Comparison of ENCODE assay signal across 7 mouse cellular contexts in the genomic region with DNA sequence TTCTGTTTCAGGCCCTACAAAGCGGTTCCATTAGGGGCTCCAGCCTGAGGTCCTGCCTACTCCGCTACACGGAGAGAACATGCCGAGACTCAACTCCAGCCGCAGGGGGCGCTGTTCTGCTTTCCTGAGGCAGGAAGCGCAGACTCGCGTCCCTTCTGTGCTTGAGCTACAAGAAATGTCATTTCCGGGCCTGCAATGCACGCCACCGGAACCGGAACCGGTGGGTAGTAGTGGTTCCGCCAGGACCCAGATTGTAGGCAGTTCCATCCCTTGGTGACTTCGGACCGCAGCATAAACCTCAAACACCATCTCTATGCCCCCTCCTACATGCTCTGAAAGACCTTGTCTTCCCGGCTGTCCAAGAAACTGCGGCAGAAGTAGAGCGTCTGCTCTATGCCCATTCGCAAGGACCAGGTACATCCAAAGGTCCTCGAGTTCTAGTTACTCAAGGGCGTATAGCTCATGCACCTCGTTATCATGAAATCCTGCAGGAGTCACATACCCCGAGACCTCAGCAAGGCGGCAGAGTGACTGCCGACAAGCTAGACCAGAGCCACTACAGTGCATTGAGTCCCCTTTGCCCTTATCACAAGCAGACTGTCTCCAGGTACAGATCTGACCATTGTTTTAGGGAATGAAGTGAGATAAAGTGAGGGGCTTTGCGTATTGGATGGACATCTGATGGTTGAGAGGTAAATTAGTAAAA. TPM values are rescaled to one million over a fixed set of nuclear protein-coding genes. Genes with fewer than 3 reads are reported as not detected.
DNase-seq lines count a peak whose midpoint lies in the region; ATAC-seq and TF ChIP-seq lines count a peak whose summit lies in the region.

TSS of gene Atp6v0e (plus strand) at position 254 of the 706 bp plus-strand sequence.

- 0 out of 2 replicates have a peak within 1 kb of the TSS, but pooled peaks have one; percentile 11 for H3K27ac ChIP-seq in embryonic facial prominence, embryonic 12.5 days
- H3K27ac ChIP-seq in kidney, adult 2 months (ENCODE audit: insufficient read depth, low read depth, low read length) = peak within 1 kb of the TSS; percentile 2
- H3K27ac ChIP-seq in limb, embryonic 12.5 days = no peak within 1 kb of the TSS
- peak within 1 kb of the TSS; percentile 70 for H3K27ac ChIP-seq in midbrain, embryonic 15.5 days
- peak within 1 kb of the TSS; percentile 9; the same call in 1 of the 2 replicates for H3K27ac ChIP-seq in spleen, adult 2 months (ENCODE audit: insufficient read depth, low read length)

- H3K9me3 ChIP-seq in embryonic facial prominence, embryonic 12.5 days = no peaks in the 10 kb centered on the region
- H3K9me3 ChIP-seq in limb, embryonic 12.5 days = no peaks in the 10 kb centered on the region
- H3K9me3 ChIP-seq in midbrain, embryonic 15.5 days = no peaks in the 10 kb centered on the region

- H3K4me1 ChIP-seq in embryonic facial prominence, embryonic 12.5 days = peaks cover 8% of the 10 kb centered on the region; the same call in 1 of the 2 replicates
- H3K4me1 ChIP-seq in kidney, adult 2 months (ENCODE audit: control insufficient read depth, insufficient read depth, low read length) = 0 out of 2 replicates have a peak, but pooled peaks cover 2% of the 10 kb centered on the region
- H3K4me1 ChIP-seq in limb, embryonic 12.5 days (replicated peaks) = peaks cover 6% of the 10 kb centered on the region
- peaks cover 18% of the 10 kb centered on the region for H3K4me1 ChIP-seq in midbrain, embryonic 15.5 days
- peaks cover 5% of the 10 kb centered on the region; the same call in 1 of the 2 replicates for H3K4me1 ChIP-seq in spleen, adult 2 months (ENCODE audit: control insufficient read depth, insufficient read depth, insufficient read length)

- no peaks in the 10 kb centered on the region for H3K36me3 ChIP-seq in embryonic facial prominence, embryonic 12.5 days
- H3K36me3 ChIP-seq in kidney, adult 2 months (ENCODE audit: control insufficient read depth, insufficient read depth, low read length) = no peaks in the 10 kb centered on the region
- 0 out of 2 replicates have a peak, but pooled peaks cover under 1% of the 10 kb centered on the region for H3K36me3 ChIP-seq in limb, embryonic 12.5 days
- H3K36me3 ChIP-seq in midbrain, embryonic 15.5 days (replicated peaks) = no peaks in the 10 kb centered on the region
- H3K36me3 ChIP-seq in spleen, adult 2 months (ENCODE audit: control insufficient read depth, insufficient read depth, low read length) = no peaks in the 10 kb centered on the region

- peak; percentile 99 for DNase-seq in adrenal gland, postnatal 25 days
- DNase-seq in heart, adult 18-20 months = peak; percentile 94 to 96
- DNase-seq in kidney, adult 2 months = peak; percentile 95
- peak; percentile 89 to 92 for DNase-seq in spleen, adult 2 months (ENCODE audit: low read depth in 1 of 2, low spot score in 2 of 2)

- TF ChIP-seq CTCF in kidney, adult 2 months (conservative IDR thresholded peaks at IDR 0.05; ENCODE audit: insufficient read depth, insufficient read length, low read depth, low read length) = peak; percentile 97
- peak; percentile 95 for TF ChIP-seq CTCF in spleen, adult 2 months (IDR thresholded peaks at IDR 0.05; ENCODE audit: extremely low read depth, insufficient read depth, insufficient read length, insufficient replicate concordance)

- peak within 1 kb of the TSS; percentile 65 for H3K9ac ChIP-seq in embryonic facial prominence, embryonic 12.5 days
- H3K9ac ChIP-seq in limb, embryonic 12.5 days (replicated peaks) = peak within 1 kb of the TSS; percentile 55
- H3K9ac ChIP-seq in midbrain, embryonic 15.5 days = peak within 1 kb of the TSS; percentile 56

- WGBS in embryonic facial prominence, embryonic 12.5 days = 3% methylated on average over 28 of the region's 28 CpGs
- WGBS in kidney, adult 2 months = 2% methylated on average over 28 of the region's 28 CpGs
- 3% methylated on average over 28 of the region's 28 CpGs for WGBS in limb, embryonic 12.5 days
- 2% methylated on average over 28 of the region's 28 CpGs for WGBS in midbrain, embryonic 15.5 days
- 3% methylated on average over 28 of the region's 28 CpGs for WGBS in spleen, adult 2 months

- no peaks in the 10 kb centered on the region for H3K27me3 ChIP-seq in embryonic facial prominence, embryonic 12.5 days
- no peaks in the 10 kb centered on the region for H3K27me3 ChIP-seq in kidney, adult 2 months (replicated peaks; ENCODE audit: control insufficient read depth, insufficient read depth, low read length)
- H3K27me3 ChIP-seq in limb, embryonic 12.5 days = no peaks in the 10 kb centered on the region; the same call in 1 of the 2 replicates
- H3K27me3 ChIP-seq in midbrain, embryonic 15.5 days (replicated peaks) = no peaks in the 10 kb centered on the region
- no peaks in the 10 kb centered on the region for H3K27me3 ChIP-seq in spleen, adult 2 months (ENCODE audit: control insufficient read depth, insufficient read depth, low read length)

- H3K4me2 ChIP-seq in embryonic facial prominence, embryonic 12.5 days (replicated peaks) = peak within 1 kb of the TSS; percentile 89
- peak within 1 kb of the TSS; percentile 82 for H3K4me2 ChIP-seq in limb, embryonic 12.5 days
- peak within 1 kb of the TSS; percentile 87 for H3K4me2 ChIP-seq in midbrain, embryonic 15.5 days

- peak within 1 kb of the TSS; percentile 69 for H3K4me3 ChIP-seq in embryonic facial prominence, embryonic 12.5 days
- H3K4me3 ChIP-seq in kidney, adult 2 months (ENCODE audit: insufficient read depth, low read depth, low read length) = peak within 1 kb of the TSS; percentile 57
- H3K4me3 ChIP-seq in limb, embryonic 12.5 days (replicated peaks) = peak within 1 kb of the TSS; percentile 67
- H3K4me3 ChIP-seq in midbrain, embryonic 15.5 days = peak within 1 kb of the TSS; percentile 63
- H3K4me3 ChIP-seq in spleen, adult 2 months (ENCODE audit: extremely low read depth, insufficient read depth, insufficient read length) = peak within 1 kb of the TSS; percentile 64

- peak; percentile 88 for ATAC-seq in embryonic facial prominence, embryonic 12.5 days (ENCODE audit: insufficient number of reproducible peaks, insufficient read depth, low FRiP score, low TSS enrichment)
- peak; percentile 71; the same call in 1 of the 2 replicates for ATAC-seq in limb, embryonic 12.5 days (ENCODE audit: insufficient number of reproducible peaks, insufficient read depth, low FRiP score, low TSS enrichment, low read depth)
- ATAC-seq in midbrain, embryonic 15.5 days (replicated peaks) = peak; percentile 89

- TF ChIP-seq POLR2A in kidney, adult 2 months (IDR thresholded peaks at IDR 0.05; ENCODE audit: low read depth, low read length) = peak; percentile 77
- peak; percentile 71 for TF ChIP-seq POLR2A in spleen, adult 2 months (IDR thresholded peaks at IDR 0.05; ENCODE audit: low read depth, low read length)

RNA-seq across cellular contexts. Expression of gene Atp6v0e, which starts in this region (rescaled TPM):
- total RNA-seq in adrenal gland, postnatal 25 days (2021) = 172 and 213 TPM in 2 replicates
- 118 and 119 TPM in 2 replicates for polyA plus RNA-seq in embryonic facial prominence, embryonic 12.5 days (2016; fragmentation: Nextera tagmentation; extraction: Ambion mirVana)
- 10 to 100 TPM; 62.8 to 68.0 TPM for total RNA-seq in heart, adult 18-20 months (2021)
- polyA plus RNA-seq in kidney, adult 2 months (2012; rRNA removed) = 399 and 450 TPM in 2 replicates
- polyA plus RNA-seq in limb, embryonic 12.5 days (2016; fragmentation: Nextera tagmentation; extraction: Ambion mirVana) = 112 and 114 TPM in 2 replicates
- polyA plus RNA-seq in midbrain, embryonic 15.5 days (2015; fragmentation: Nextera tagmentation; extraction: Ambion mirVana) = 82.7 and 89.4 TPM in 2 replicates
- 150 and 192 TPM in 2 replicates for polyA plus RNA-seq in spleen, adult 2 months (2012; rRNA removed)
